Mouse (Mus musculus) heart, postnatal 10 days (tissue): ENCODE measurements around the gene Tox3. TPM values are rescaled to one million over a fixed set of nuclear protein-coding genes. Genes with fewer than 3 reads are reported as not detected.
A peak's percentile ranks its signal among the peaks of the same experiment; 100 is the strongest.

Experiments
- DNase-seq, 2 experiments: peaks; one replicate each; pipeline ENCODE4 v3.0.0; 2021
- intact Hi-C: fragments of 180-260 bp; cut with DNase I; formaldehyde crosslinking; loops from one replicate; pipeline ENCODE4 v1.15.1; 2025
- total RNA-seq, 2 experiments: library from RNA; stranded (reverse); gene quantifications; 2 replicates each; pipeline ENCODE4 v1.2.3; 2021

Tox3 gene
- total RNA-seq, 2 experiments from 2014 or later: 8.1 to 13.6 TPM

GRCm38 (mm10) chr8:90245187-90245586, 103.0 kb downstream of the Tox3 start:
- intact Hi-C loops: no loop called here
- no peak for DNase-seq

GRCm38 (mm10) chr8:90244458-90245145, 103.5 kb downstream of the Tox3 start:
- peak; percentile 53 to 55 for DNase-seq
- intact Hi-C loops: no loop called here

GRCm38 (mm10) chr8:90243957-90244356, 104.2 kb downstream of the Tox3 start:
- DNase-seq: no peak
- intact Hi-C loops: no loop called here

- intact Hi-C loops: no loop called here
- no peak for DNase-seq
Observed at GRCm38 (mm10) chr8:90242351-90242750, 105.8 kb downstream of the Tox3 start.

- intact Hi-C loops: no loop called here
Observed at GRCm38 (mm10) chr8:90241461-90241860, 106.7 kb downstream of the Tox3 start.

GRCm38 (mm10) chr8:90232501-90232900, 115.6 kb downstream of the Tox3 start:
- intact Hi-C loops: no loop called here
- DNase-seq: no peak

More at GRCm38 (mm10) chr8:90241461-90241860, 106.7 kb downstream of the Tox3 start:
- DNase-seq: no peak

GRCm38 (mm10) chr8:90224172-90224571, 124.0 kb downstream of the Tox3 start:
- no peak for DNase-seq
- intact Hi-C loops: no loop called here

- DNase-seq: no peak
- intact Hi-C loops: no loop called here
Observed at GRCm38 (mm10) chr8:90209105-90210037, 138.8 kb downstream of the Tox3 start.
